Comparison of ENCODE assay signal across 18 mouse cellular contexts in the genomic region with DNA sequence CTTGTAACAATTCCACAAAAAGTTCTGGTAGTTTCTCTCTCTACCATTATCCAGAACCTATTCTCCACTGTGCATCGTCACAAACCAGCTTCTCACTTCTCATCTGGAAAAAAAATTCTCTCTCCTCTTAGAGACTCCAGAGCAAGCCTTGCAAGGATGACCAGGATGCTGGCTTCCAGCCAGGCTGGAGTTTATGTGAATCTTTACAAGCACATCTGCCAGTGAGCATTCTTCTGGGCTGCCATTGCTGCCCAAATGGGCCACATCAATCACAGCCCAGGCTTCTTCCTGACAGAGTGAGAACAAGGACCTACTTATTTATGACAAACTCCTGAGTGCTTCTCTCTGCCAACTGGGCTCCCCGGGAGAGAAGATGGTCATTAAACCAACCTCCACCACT.
DNase-seq lines count a peak whose midpoint lies in the region; ATAC-seq and TF ChIP-seq lines count a peak whose summit lies in the region.
"Had no signal": no experiment of that assay in that cellular context is flagged by ENCODE, and none has a peak within 500 bp of the region (broad histone marks: within the 10 kb centered on the region; RNA-seq: fewer than 3 reads in every experiment).

No protein-coding gene starts in this region.

- no peaks in the 10 kb centered on the region; the same call in 1 of the 2 replicates for H3K27me3 ChIP-seq in kidney, embryonic 14.5 days (ENCODE audit: control insufficient read depth, insufficient read depth, low read length)
- H3K27me3 ChIP-seq in midbrain, postnatal 0 days (ENCODE audit: insufficient read depth, low read length), result no peaks in the 10 kb centered on the region
- H3K27me3 ChIP-seq in midbrain, embryonic 14.5 days (ENCODE audit: control insufficient read depth, insufficient read depth, low read length), result no peaks in the 10 kb centered on the region
- H3K27me3 ChIP-seq: embryonic facial prominence, embryonic 15.5 days; hindbrain, embryonic 12.5 days; limb, embryonic 15.5 days; lung, embryonic 15.5 days had no signal

- H3K9ac ChIP-seq in kidney, embryonic 14.5 days (ENCODE audit: low read depth, low read length), result no peak overlapping the region
- H3K9ac ChIP-seq in midbrain, postnatal 0 days (replicated peaks; ENCODE audit: low read length, poor library complexity, severe bottlenecking), result no peak overlapping the region
- H3K9ac ChIP-seq in midbrain, embryonic 14.5 days (replicated peaks; ENCODE audit: low read length), result no peak overlapping the region
- H3K9ac ChIP-seq: embryonic facial prominence, embryonic 15.5 days; hindbrain, embryonic 12.5 days; limb, embryonic 15.5 days; lung, embryonic 15.5 days had no signal

- H3K4me3 ChIP-seq in kidney, embryonic 14.5 days (ENCODE audit: low read length), result no peak overlapping the region
- H3K4me3 ChIP-seq in midbrain, postnatal 0 days (ENCODE audit: low read depth, low read length), result no peak overlapping the region
- H3K4me3 ChIP-seq in midbrain, embryonic 14.5 days (replicated peaks; ENCODE audit: low read depth, low read length), result no peak overlapping the region
- H3K4me3 ChIP-seq: embryonic facial prominence, embryonic 15.5 days; forebrain, embryonic 10.5 days; hindbrain, embryonic 12.5 days; limb, embryonic 15.5 days; lung, embryonic 15.5 days had no signal

- H3K27ac ChIP-seq in kidney, embryonic 14.5 days (ENCODE audit: low read depth, low read length), result no peak overlapping the region
- no peak overlapping the region for H3K27ac ChIP-seq in midbrain, postnatal 0 days (ENCODE audit: low read depth, low read length)
- H3K27ac ChIP-seq in midbrain, embryonic 14.5 days (replicated peaks; ENCODE audit: low read depth, low read length), result no peak overlapping the region
- H3K27ac ChIP-seq: embryonic facial prominence, embryonic 15.5 days; forebrain, embryonic 10.5 days; hindbrain, embryonic 12.5 days; limb, embryonic 15.5 days; lung, embryonic 15.5 days had no signal

- DNase-seq in kidney, adult 11 months, result peak; percentile 53
- DNase-seq in midbrain, postnatal 0 days (ENCODE audit: low spot score), result peak; percentile 3
- no peak for DNase-seq in midbrain, embryonic 14.5 days
- DNase-seq in kidney, postnatal 10 days, result peak; percentile 75
- peak; percentile 37 for DNase-seq in mesoderm, embryonic 11.5 days (ENCODE audit: low read depth, low spot score)
- no peak for DNase-seq in embryo, embryonic 11 days
- DNase-seq: B cell, adult 2 months; cerebellum, postnatal 10 days; gastrocnemius, postnatal 25 days; thymus, adult 18-20 months had no signal

- H3K4me2 ChIP-seq in kidney, embryonic 14.5 days (replicated peaks; ENCODE audit: low read depth, low read length), result no peak overlapping the region
- no peak overlapping the region for H3K4me2 ChIP-seq in midbrain, postnatal 0 days (ENCODE audit: low read depth, low read length, poor library complexity, severe bottlenecking)
- no peak overlapping the region for H3K4me2 ChIP-seq in midbrain, embryonic 14.5 days (ENCODE audit: low read length)
- H3K4me2 ChIP-seq: embryonic facial prominence, embryonic 15.5 days; hindbrain, embryonic 12.5 days; limb, embryonic 15.5 days; lung, embryonic 15.5 days; midbrain, embryonic 11.5 days had no signal

- no peak for TF ChIP-seq CTCF in midbrain, postnatal 0 days (IDR thresholded peaks at IDR 0.05)

- H3K36me3 ChIP-seq in kidney, embryonic 14.5 days (ENCODE audit: control insufficient read depth, insufficient read depth, low read length), result no peaks in the 10 kb centered on the region
- no peaks in the 10 kb centered on the region for H3K36me3 ChIP-seq in midbrain, postnatal 0 days (ENCODE audit: insufficient read depth, low read length)
- no peaks in the 10 kb centered on the region for H3K36me3 ChIP-seq in midbrain, embryonic 14.5 days (ENCODE audit: control insufficient read depth, insufficient read depth, low read length)
- H3K36me3 ChIP-seq: embryonic facial prominence, embryonic 15.5 days; forebrain, embryonic 10.5 days; hindbrain, embryonic 12.5 days; limb, embryonic 15.5 days; lung, embryonic 15.5 days had no signal

- no peak for ATAC-seq in kidney, embryonic 14.5 days (ENCODE audit: low FRiP score, low TSS enrichment)
- ATAC-seq in midbrain, postnatal 0 days (ENCODE audit: low FRiP score), result no peak
- no peak for ATAC-seq in midbrain, embryonic 14.5 days (ENCODE audit: low FRiP score, low TSS enrichment)
- ATAC-seq in cerebellum, adult (ENCODE audit: insufficient number of reproducible peaks, low FRiP score, low TSS enrichment), result no peak

- WGBS in kidney, embryonic 14.5 days, result 37% methylated on average over 2 of the region's 2 CpGs
- WGBS in midbrain, postnatal 0 days, result 81% methylated on average over 2 of the region's 2 CpGs
- 94% methylated on average over 2 of the region's 2 CpGs for WGBS in midbrain, embryonic 14.5 days

- H3K9me3 ChIP-seq in kidney, embryonic 14.5 days (ENCODE audit: control insufficient read depth, low read length), result no peaks in the 10 kb centered on the region
- H3K9me3 ChIP-seq in midbrain, postnatal 0 days (ENCODE audit: low read length), result no peaks in the 10 kb centered on the region
- H3K9me3 ChIP-seq in midbrain, embryonic 14.5 days (ENCODE audit: control insufficient read depth, low read length), result no peaks in the 10 kb centered on the region
- H3K9me3 ChIP-seq: embryonic facial prominence, embryonic 15.5 days; forebrain, embryonic 10.5 days; hindbrain, embryonic 12.5 days; limb, embryonic 15.5 days; lung, embryonic 15.5 days had no signal

- H3K4me1 ChIP-seq in kidney, embryonic 14.5 days (ENCODE audit: control insufficient read depth, insufficient read depth, low read length), result no peaks in the 10 kb centered on the region
- no peaks in the 10 kb centered on the region for H3K4me1 ChIP-seq in midbrain, postnatal 0 days (ENCODE audit: insufficient read depth, low read length)
- H3K4me1 ChIP-seq in midbrain, embryonic 14.5 days (ENCODE audit: control insufficient read depth, insufficient read depth, low read length), result no peaks in the 10 kb centered on the region
- H3K4me1 ChIP-seq: embryonic facial prominence, embryonic 15.5 days; forebrain, embryonic 10.5 days; hindbrain, embryonic 12.5 days; limb, embryonic 15.5 days had no signal

Comparison
In these comparisons a context has a peak if more than half of its experiments do, and no peak if none do; other contexts are left out.
1. DNase-seq: peak in kidney, adult 11 months (single experiment), midbrain, postnatal 0 days (single experiment), kidney, postnatal 10 days (single experiment) and mesoderm, embryonic 11.5 days (single experiment); none in midbrain, embryonic 14.5 days (single experiment) and embryo, embryonic 11 days (single experiment).